Mouse (Mus musculus) mature B cell (primary cell): ENCODE results near the gene Gm10944.

ENCODE experiments used
- in situ Hi-C: fragments of 300-500 bp; cut with MboI; formaldehyde crosslinking; loops from 2 replicates; pipeline ENCODE4 v1.14.3; 2019

Gm10944 gene

DNA sequence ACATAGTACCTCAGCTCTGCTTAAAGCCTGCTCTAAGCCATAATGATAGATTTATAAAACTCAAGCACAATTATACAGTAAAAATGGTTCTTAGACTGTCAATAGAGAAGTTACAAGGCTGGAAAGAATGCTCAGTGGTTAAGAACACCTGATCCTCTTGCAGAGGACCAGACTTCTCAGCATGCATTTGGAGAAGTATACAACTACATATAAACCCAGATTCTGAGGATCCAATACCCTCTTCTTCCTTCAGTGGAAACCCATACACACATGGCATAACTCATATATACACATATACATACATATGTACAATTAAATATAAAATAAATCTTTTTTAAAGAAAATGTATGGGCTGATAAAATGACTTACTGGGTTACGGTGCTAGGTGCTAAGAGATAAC lies at the start of gene Gm10944:
Gm10944 (plus strand) TSS at position 301 of the 400 bp plus-strand sequence.
- in situ Hi-C loops: no loop called here

DNA sequence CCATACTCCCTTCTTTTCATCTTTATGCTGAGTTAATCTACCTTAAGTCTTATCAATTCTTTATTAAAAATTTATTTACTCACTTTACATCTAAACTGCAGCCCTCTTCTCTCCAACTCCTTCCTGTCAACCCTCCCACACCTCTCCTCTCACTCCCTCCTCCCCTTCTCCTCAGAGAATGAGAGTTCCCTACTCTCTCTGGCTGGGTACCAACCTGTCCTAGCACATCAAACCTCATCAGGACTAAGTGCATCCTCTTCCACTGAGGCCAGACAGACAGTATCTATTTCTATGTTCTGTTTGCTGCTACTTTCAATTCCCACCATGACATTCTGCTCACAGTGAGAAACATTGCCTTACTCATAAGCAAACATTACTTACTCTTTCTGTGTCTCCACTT lies 25.2 kb upstream of the Gm10944 start:
- in situ Hi-C loops: no loop called here

DNA sequence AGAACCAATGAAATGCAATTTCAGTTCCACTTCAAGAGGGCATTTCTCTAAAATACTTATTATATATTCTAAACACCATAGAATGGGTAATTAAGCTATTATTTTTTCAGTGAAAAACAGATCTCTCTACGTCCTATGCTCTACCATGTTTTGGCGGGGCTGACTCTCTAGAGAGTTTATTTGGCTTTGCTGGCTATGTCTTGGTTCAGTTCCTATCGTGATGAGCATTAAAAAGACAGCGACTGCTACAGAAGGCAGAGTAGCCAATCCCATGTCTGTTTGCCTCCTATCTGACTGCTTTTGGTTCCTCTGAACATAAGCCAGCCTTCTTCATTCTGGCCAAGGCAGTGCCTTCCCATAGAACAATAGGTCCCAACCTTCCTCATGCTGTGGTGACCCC lies 24.5 kb upstream of the Gm10944 start:
- in situ Hi-C loops: no loop called here

DNA sequence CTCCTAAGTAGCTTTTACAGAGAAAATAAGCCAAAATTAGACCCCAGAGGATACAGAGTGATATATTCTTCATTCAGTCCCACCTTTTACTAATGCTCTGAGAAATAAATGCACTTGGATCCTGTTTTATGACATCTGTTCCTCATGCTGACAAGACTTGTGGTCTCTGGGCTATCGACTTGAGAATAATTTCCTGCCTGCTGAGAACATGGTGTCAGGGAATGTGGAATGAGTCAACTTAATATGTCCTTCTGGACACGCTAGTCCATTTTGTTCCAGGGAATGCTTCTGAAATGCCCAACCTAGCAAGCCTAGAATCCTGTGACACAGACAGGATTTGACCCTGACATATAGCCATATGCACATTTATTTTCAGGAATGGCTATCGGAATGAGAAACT lies 22.0 kb upstream of the Gm10944 start:
- in situ Hi-C loops: no loop called here

DNA sequence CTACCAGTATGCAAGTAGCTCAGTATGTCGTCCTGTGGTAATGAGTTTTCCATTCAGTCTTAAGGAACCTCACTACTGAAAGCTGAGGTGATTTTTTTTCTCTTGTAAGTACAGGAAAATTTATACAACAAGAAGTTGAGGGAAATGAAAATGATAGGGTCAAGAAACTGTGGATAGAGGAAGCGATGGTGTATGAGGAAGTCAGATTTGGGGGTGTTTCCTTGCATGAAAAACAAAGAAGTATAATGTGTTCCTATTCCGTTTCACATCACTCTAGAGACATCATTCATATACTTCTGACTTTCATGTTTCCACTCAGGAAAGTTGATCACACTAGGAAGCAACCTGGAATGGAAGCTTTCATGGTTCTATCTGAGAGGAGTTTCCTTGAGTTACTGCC lies 21.2 kb upstream of the Gm10944 start:
- in situ Hi-C loops: no loop called here

DNA sequence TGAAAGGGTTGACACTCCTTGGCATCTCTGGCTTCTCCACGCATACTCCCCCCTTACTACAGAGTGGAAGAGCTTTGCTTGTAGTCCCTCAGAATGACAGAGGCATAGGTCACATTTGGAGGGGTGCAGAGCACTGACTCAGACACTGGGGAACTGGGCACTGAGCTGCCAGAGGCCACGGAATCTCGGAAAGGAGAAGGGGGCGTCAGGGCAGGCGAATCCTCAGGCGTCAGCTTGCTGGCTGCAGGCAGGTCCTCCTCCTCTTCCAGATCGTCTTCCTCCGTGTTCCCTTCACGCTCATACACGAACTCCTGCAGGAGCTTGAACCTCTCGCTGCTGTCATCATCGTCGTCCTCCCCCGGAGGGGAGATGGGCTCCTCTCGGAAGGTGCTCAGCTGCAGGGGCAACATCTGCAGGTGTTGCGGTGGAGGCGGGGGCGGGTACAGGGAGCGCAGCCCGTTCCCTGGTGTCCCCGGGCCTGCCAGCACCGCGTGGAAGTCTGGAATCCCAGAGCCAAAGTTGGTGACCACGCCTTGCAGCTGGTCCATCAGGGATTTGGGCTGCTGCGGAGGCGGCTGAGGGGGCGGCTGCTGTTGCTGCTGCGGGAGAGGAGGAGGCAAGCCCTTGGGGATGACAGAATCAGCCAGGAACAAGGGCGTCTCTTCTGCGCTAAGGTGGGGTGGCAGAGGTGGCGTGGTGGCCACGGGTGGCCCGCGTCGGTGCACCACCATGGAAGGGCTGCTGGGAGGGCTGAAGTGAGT lies 7.9 kb downstream of the Gm10944 start:
- in situ Hi-C loops: no loop called here

DNA sequence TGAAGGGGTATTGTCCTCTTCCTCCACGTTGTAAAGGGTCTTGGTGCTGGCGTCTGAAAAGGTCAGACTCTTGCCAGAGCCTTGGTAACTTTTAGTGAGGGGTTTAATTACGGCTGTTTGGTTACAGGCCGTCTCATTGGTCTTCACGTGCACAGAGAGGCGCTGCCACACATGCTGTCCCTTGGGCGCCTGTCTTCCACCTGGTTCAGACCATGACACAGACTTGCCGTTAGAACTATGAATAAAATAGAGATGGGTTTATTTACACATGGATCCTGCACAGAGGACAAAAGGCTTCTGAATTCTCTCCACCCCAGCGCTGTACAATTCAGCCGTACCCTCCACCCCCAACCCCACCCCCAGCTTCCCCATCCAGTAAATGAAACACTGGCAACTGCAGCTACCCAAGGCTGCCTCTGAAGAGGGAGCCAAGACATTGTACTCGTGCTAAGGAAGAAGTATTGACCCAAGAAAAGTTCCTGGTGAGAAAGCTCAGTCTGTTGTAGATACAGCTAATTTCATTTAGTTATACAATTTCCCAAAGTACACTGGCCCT lies 8.6 kb downstream of the Gm10944 start:
- in situ Hi-C loops: no loop called here

DNA sequence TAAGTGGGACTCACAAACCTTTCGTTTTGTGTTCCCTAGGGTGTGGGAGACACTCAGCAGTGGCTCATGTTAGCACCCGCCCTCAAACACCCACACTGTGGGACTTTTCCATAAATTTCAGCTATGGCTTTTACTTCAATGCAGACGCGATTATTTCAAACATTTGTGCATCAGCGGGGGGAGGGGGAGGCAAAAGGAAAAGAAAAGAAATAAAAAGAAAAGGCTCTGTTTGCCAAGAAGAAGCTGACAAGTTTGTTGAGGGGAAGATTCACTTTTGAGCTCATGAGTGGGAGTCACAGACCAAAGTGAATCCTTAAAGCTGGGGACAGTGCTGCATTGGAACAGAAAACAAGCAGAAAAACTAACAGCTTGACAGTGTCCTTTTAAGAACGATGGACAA lies 16.3 kb downstream of the Gm10944 start:
- in situ Hi-C loops: no loop called here

DNA sequence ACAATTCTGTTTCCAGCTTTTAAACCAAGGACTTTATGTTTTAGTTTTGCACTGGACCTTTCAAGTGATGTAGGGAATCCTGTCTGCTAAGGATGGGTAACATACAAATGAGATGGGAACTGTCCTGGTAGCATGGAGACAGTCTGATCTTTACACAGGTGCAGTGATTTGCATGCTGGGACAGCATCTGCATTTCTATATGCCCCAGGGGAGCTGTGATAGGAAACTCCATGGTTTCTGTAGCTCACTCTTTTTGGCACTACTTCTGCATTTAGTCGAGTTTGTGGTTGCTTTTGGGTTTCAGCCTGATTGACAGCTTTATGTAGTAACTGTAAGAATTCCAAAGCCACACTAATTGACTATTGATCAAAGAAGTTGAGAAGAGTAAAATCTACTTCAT lies 19.8 kb downstream of the Gm10944 start:
- in situ Hi-C loops: no loop called here

DNA sequence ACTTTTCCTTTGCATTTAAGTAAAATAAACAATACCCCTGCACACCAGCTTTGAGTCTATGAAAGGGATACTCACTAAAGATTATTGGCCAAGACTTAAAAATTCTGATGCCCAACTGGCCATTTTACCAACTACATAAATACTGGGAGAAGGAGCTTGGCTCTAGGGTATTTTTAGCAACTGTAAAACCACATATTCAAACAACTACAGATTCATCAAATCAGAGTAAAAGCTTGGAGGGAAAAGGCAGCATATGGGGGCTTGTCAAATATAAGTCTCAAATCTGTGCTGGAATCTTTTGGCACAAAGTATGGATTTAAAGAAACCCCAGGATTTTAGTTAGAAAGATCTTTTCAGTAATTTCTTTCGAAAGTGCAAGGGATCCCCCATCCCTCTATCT lies 20.2 kb downstream of the Gm10944 start:
- in situ Hi-C loops: no loop called here

DNA sequence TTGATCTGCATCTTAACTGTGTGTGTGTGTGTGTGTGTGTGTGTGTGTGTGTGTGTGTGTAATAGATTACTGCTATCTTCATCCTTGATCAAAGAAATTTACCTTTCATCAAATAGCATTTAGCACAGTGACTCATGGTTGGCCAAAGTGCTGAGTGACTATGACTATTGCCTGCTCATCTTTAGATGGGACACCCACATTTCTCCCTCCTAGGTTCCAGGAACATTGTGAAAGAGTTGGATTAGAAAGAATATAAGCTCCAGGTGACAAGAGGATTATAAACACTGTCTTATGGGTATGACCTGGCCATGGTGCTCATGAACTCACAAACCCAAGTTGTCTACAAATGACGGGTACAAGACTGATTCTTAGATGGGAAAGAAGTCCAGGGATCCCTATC lies 26.9 kb downstream of the Gm10944 start:
- in situ Hi-C loops: no loop called here

DNA sequence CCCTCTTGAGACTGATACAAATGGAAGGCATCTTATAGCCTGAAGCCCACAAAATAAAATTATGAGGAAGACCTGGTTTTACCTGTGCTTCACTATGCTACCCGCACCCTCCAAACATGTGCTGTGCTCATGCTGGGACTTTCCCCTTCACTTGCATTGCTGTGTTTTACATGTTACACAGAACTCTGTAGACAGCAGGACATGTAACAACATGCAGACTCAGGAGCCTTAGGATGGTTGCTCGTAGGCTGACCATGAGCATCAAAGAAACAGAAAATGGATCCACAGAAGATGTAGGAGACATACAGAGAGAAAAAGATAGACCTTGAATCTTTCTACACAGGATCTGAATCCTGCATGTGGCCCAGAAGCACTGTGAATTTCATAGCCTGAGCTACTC lies 29.2 kb downstream of the Gm10944 start:
- in situ Hi-C loops: no loop called here

DNA sequence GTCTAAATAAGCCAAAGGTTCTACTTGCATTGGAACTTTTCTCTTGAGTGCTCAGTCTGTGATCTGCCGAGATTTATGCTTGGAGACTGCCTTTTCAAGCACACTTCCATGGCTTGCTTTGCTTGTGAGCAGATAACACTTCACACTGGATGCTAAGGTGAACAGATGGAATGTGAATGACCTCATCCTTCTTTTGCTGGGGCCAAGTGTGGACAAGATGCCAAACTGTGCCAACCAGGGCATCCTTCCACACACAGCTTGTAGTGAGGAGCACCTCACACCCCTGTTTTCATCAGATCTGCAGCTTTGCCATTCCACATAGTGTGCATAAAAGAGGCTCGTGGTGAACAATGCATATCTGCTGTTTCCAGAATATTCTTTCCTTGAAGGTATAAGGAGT lies 29.7 kb downstream of the Gm10944 start:
- in situ Hi-C loops: no loop called here

DNA sequence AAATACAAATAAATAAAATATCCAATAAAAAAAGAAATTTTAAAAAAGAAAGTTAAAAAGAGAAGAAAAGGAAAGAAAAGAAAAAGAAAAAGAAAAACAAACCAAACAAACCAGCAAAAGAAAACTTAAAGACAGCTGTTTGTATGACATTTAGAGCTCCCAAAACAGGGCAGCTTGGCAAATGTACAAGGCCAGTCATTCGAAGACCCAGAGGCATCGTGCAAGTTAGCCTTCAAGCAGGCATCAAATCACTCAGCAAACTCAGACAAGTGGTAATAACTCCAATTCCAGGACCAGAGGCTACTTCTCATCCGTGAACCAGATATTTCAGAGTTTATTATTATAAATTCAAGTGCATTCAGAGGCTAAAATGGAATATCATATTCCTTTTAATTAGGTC lies 45.4 kb downstream of the Gm10944 start:
- in situ Hi-C loops: no loop called here
